Mouse (Mus musculus): ENCODE measurements at regions not wholly inside any gene's neighbourhood (a gene's known extent, or its start where the extent isn't known, plus 50 kb on each side); places are given as distances from the start of the nearest gene placed in this dataset.

DNA sequence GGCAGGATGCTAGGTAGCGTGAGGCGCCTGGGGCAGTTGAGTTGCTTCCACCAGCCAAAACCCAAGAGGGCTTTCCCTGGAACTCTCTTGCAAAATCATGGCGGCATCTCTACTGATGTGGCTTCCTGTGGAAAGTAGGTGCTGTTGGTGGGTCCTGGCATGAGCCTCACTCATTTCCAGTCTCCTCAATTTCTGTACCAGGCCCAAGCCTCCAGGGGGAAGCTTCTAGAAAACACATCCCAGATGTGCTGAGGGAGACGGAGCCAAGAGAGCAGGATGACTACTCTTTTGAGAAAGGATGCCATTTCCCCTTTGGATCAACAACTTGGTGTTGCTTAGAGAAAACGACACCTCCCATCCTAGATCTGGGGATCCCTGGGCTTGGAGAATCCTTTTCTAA lies 50.9 kb upstream of the 1600014C23Rik start:
- TF ChIP-seq CTCF (IDR thresholded peaks at IDR 0.05; ENCODE audit: extremely low read depth, insufficient read depth, low read length) = no peak
- TF ChIP-seq POLR2A (IDR thresholded peaks at IDR 0.05; ENCODE audit: extremely low read depth, insufficient read depth, low read length) = no peak
